Mouse (Mus musculus): ENCODE data around the gene Wdr63.
"Not testable (repeated sequence)": the region's sequence is repeated elsewhere in the genome, so short reads cannot be mapped to it uniquely, and the experiment has no call there.

The Wdr63 gene

GRCm38 (mm10) chr3:146011544-146012218 lies 96.2 kb downstream of the Wdr63 start:
- no peak for DNase-seq (ENCODE audit: low read depth, low spot score)

- DNase-seq (ENCODE audit: low read depth, low spot score): no peak
Observed at GRCm38 (mm10) chr3:146010751-146011150, 97.2 kb downstream of the Wdr63 start.

- no peak for DNase-seq (ENCODE audit: low read depth, low spot score)
Observed at GRCm38 (mm10) chr3:146009859-146010645, 97.9 kb downstream of the Wdr63 start.

- no peak for DNase-seq (ENCODE audit: low read depth, low spot score)
Observed at GRCm38 (mm10) chr3:146007872-146008271, 100.1 kb downstream of the Wdr63 start.

GRCm38 (mm10) chr3:146004347-146005051 lies 103.4 kb downstream of the Wdr63 start:
- DNase-seq (ENCODE audit: low read depth, low spot score): no peak

- not testable (repeated sequence) for DNase-seq (ENCODE audit: low read depth, low spot score)
Observed at GRCm38 (mm10) chr3:145996539-145996938, 111.4 kb downstream of the Wdr63 start.

- no peak for DNase-seq (ENCODE audit: low read depth, low spot score)
Observed at GRCm38 (mm10) chr3:145995489-145995888, 112.4 kb downstream of the Wdr63 start.

DNA sequence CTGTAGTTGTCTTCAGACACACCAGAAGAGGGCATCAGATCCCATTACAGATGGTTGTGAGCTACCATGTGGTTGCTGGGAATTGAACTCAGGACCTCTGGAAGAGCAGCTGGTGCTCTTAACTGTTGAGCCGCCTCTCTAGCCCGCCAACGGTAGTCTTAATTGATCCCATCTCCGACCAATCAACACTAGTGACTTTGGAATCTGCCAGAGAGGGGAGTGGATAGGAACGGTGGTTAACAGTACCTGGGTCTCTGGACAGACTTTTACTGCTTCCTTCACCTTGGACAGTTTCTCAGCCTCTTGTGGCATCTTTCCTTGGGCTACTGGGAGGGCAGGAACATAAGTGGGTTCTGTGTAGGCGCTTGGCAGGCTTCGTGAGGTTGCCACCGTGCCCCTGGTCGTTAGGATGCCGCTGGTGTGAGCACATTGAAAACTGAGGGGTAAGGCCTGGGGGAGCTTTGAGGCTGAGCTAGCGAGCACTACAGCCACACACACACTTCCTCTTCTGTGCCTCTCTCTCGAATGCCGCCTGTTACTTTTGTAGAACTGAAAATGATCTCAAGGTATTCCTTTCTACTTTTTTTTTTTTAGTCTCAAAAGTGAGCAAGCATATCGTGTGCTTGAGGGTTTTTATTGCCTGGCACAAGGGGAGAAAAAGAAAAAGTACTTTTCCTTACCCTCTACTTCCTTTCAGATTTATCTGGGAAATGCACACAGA lies 114.3 kb downstream of the Wdr63 start:
- DNase-seq (ENCODE audit: low read depth, low spot score): no peak

GRCm38 (mm10) chr3:145992796-145993195 lies 115.1 kb downstream of the Wdr63 start:
- no peak for DNase-seq (ENCODE audit: low read depth, low spot score)

DNA sequence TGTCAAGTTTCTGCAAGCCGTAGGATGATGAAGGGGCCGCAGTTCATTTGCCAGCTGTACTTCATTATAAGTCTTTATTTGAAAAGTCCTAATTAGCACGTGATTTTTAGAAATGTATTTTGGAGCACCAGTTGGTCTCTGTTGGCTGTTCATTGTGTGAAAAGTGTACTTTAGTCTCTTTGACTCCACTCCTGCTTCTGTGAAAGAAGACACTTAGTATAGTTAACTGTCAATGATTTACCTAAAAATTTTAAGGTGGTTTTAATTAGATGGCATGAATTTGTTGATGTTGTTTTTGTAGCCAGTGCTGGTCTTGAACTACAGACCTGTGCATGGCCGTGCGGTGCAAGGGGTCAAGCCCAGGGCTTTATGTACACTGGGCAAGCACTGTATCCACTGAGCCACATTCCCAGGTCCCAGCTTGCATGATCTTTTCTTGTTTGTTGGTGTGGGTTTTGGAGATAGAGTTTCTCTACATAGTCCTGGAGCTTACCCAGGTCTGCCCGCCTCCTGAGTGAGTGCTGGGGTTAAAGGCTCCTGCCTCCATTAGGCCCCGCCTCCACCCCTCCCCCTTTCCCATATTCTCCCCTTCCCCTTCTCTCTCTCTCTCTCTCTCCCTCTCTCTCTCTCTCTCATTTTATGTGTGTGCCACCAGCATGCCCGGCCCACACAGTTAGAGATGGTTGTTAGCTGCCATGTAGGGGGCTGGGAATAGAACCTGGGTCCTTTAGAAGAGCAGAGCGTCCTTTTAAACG lies 115.8 kb downstream of the Wdr63 start:
- no peak for DNase-seq (ENCODE audit: low read depth, low spot score)

GRCm38 (mm10) chr3:145991130-145991529 lies 116.8 kb downstream of the Wdr63 start:
- DNase-seq (ENCODE audit: low read depth, low spot score): no peak

All from retina, adult 2 months (tissue).